9 mouse cellular contexts compared by ENCODE assay signal in the genomic region with DNA sequence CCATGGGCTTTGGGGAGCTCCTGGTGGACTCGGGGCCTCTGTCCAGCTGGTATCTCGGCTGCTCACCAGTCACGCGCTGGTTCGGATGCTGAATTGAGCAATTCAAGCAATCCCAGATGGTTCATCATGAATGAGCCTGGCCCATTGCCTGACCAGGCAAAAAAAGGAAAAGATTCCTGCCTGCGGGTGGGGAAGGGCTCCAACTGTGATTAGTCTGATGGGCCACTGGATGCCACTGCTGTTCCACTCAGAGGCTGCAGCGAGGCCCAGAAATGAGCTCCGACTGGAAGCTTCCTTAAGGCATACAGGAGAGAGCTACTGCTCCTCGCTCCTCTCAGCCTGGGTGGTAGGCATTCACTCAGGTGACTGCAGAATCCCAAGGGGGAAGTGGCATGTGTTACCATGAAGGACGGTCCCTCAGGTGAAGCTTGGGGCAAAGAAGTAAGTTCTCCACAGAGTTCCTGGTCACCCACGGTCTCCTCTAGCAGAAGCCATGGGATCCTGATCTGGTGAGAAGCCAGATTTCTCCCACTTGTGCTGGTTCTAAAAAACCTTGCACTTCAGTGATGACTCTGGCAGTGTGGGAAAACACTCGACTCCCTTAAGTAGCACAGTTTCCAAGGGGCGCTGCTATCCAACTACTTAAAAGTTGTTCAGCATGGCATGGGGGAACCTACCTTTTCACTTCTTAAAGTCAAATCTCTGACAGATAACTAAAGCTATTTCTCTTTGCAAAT. TPM values are rescaled to one million over a fixed set of nuclear protein-coding genes. Genes with fewer than 3 reads are reported as not detected.
DNase-seq lines count a peak whose midpoint lies in the region; ATAC-seq lines count a peak whose summit lies in the region.
"Had no signal": no experiment of that assay in that cellular context is flagged by ENCODE, and none has a peak within 500 bp of the region (broad histone marks: within the 10 kb centered on the region; RNA-seq: fewer than 3 reads in every experiment).

No protein-coding gene starts in this region.

- peak; percentile 75 for ATAC-seq in lung, embryonic 15.5 days (ENCODE audit: borderline replicate concordance, extremely low read depth, low FRiP score, low TSS enrichment)

- no peaks in the 10 kb centered on the region for H3K36me3 ChIP-seq in lung, embryonic 15.5 days

- no peak overlapping the region for H3K9ac ChIP-seq in lung, embryonic 15.5 days

- no peak overlapping the region for H3K4me2 ChIP-seq in lung, embryonic 15.5 days

- H3K4me3 ChIP-seq in lung, embryonic 15.5 days, result no peak overlapping the region
- H3K4me3 ChIP-seq: megakaryocyte, embryonic 14.5 days had no signal

- no peaks in the 10 kb centered on the region for H3K27me3 ChIP-seq in lung, embryonic 15.5 days
- H3K27me3 ChIP-seq: megakaryocyte, embryonic 14.5 days had no signal

- H3K27ac ChIP-seq in lung, embryonic 15.5 days, result peak overlapping the region; percentile 57

- peaks cover 26% of the 10 kb centered on the region for H3K4me1 ChIP-seq in lung, embryonic 15.5 days

- no peaks in the 10 kb centered on the region for H3K9me3 ChIP-seq in lung, embryonic 15.5 days
- H3K9me3 ChIP-seq: megakaryocyte, embryonic 14.5 days had no signal

- 42% methylated on average over 13 of the region's 13 CpGs for WGBS in lung, embryonic 15.5 days

- DNase-seq in urinary bladder, postnatal 4 days (ENCODE audit: low spot score in 2 of 2), result peak; percentile 57 to 69
- no peak for DNase-seq in urinary bladder, postnatal 25 days (ENCODE audit: low spot score)
- peak; percentile 80 to 88 for DNase-seq in cerebellum, postnatal 25 days
- peak; percentile 62 to 80 for DNase-seq in heart, adult 9 months (ENCODE audit: low spot score in 2 of 2)
- peak; percentile 81 for DNase-seq in kidney, postnatal 10 days
- peak; percentile 67 to 83 for DNase-seq in right cerebral cortex, postnatal 36 days (ENCODE audit: low spot score in 2 of 2)
- no peak for DNase-seq in spleen, postnatal 10 days (ENCODE audit: low spot score in 2 of 2)

RNA-seq across cellular contexts. Expression of gene Susd1, which starts 57.3 kb away (rescaled TPM):
- 7.8 and 8.0 TPM in 2 replicates for polyA plus RNA-seq in lung, embryonic 15.5 days (2015; fragmentation: Nextera tagmentation; extraction: Ambion mirVana)

Comparison
In these comparisons a context has a peak if more than half of its experiments do, and no peak if none do; other contexts are left out.
1. DNase-seq: peak in urinary bladder, postnatal 4 days (2 of 2), cerebellum, postnatal 25 days (2 of 2), heart, adult 9 months (2 of 2), kidney, postnatal 10 days (single experiment) and right cerebral cortex, postnatal 36 days (2 of 2); none in urinary bladder, postnatal 25 days (single experiment) and spleen, postnatal 10 days (0 of 2).